Mouse (Mus musculus): ENCODE measurements around the gene Ostn. TPM values are rescaled to one million over a fixed set of nuclear protein-coding genes. Genes with fewer than 3 reads are reported as not detected.

The Ostn gene
- polyA plus RNA-seq, 1 experiment: not detected

- peaks cover 4% of the 10 kb centered on the region; the same call in 1 of the 2 replicates for H3K4me1 ChIP-seq (ENCODE audit: control insufficient read depth, insufficient read depth, insufficient read length, low read length)
- H3K36me3 ChIP-seq (ENCODE audit: control insufficient read depth, insufficient read depth, low read length): peaks cover 2% of the 10 kb centered on the region; the same call in 1 of the 2 replicates
- TF ChIP-seq CTCF (IDR thresholded peaks at IDR 0.05; ENCODE audit: extremely low read depth, insufficient read length, insufficient replicate concordance, low read depth, low read length): no peak
- no peak for TF ChIP-seq POLR2A (IDR thresholded peaks at IDR 0.05; ENCODE audit: low read depth, low read length)
- H3K27me3 ChIP-seq (ENCODE audit: control insufficient read depth, insufficient read depth, low read length): no peaks in the 10 kb centered on the region
- 59% methylated on average over 4 of the region's 4 CpGs for WGBS
- no peak overlapping the region for H3K4me3 ChIP-seq (ENCODE audit: low read depth, low read length)
- H3K27ac ChIP-seq (ENCODE audit: insufficient read depth, low read depth, low read length): no peak overlapping the region
Observed at GRCm38 (mm10) chr16:27395251-27396037, 88.2 kb downstream of the Ostn start.

DNA sequence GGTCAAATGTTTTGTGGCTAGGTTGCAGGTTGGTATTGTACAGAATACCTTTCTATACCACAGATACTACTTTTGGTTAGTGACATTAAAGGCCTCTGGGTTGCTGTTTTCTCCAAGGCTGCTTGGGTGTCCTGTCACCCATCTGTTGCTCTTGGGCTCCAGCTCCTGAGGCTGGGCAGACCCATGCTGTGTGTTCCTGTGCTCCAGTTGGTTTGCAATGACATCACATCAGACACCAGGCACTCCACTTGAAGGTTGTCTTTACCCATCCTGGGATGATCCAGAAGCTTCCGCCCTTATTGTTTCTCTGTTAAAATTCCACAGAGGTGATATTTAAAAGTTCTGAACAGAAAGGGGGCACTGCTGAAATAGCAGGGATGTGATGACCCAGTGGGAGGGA is 89.7 kb downstream of the Ostn start:
- TF ChIP-seq POLR2A (IDR thresholded peaks at IDR 0.05; ENCODE audit: low read depth, low read length) (no peak), CTCF (IDR thresholded peaks at IDR 0.05; ENCODE audit: extremely low read depth, insufficient read length, insufficient replicate concordance, low read depth, low read length) (no peak)
- no peak overlapping the region for H3K27ac ChIP-seq (ENCODE audit: insufficient read depth, low read depth, low read length)
- 98% methylated on average over 1 of the region's 1 CpGs for WGBS
- H3K27me3 ChIP-seq (ENCODE audit: control insufficient read depth, insufficient read depth, low read length): no peaks in the 10 kb centered on the region
- no peak overlapping the region for H3K4me3 ChIP-seq (ENCODE audit: low read depth, low read length)
- peaks cover 2% of the 10 kb centered on the region; the same call in 1 of the 2 replicates for H3K36me3 ChIP-seq (ENCODE audit: control insufficient read depth, insufficient read depth, low read length)
- peaks cover 3% of the 10 kb centered on the region; the same call in 1 of the 2 replicates for H3K4me1 ChIP-seq (ENCODE audit: control insufficient read depth, insufficient read depth, insufficient read length, low read length)

DNA sequence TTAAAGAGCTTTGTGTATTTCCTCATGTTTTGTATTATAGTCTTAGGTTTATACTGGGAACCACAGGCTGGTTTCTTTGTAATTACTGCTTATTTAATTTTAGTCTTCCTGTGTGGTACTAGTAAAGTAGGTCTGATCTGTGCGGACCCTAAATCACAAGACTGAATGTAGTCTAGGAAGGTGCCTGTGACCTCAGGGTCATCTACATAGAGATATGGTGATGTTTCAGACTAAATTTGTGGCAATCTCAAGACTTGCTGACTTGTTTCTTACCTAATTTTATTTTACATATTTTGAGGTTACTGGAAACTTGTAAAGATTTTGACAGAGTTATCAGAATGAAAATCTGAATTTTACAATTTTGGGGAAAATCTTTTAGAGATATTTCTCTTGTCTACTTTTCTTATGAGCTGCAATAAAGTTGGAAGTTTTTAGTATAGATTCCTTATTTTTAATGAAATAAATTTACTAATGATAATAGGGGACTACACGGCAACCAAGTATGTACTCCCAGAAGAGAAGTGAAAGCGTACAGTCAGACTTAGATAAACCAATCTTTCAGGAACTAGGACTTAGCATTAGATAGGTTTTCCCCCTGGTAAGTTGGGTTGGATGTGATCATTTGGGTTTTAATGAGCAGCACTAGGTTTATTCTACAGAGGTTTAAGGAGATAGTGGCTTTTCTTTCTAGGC is 91.9 kb downstream of the Ostn start:
- 85% methylated on average over 3 of the region's 3 CpGs for WGBS

DNA sequence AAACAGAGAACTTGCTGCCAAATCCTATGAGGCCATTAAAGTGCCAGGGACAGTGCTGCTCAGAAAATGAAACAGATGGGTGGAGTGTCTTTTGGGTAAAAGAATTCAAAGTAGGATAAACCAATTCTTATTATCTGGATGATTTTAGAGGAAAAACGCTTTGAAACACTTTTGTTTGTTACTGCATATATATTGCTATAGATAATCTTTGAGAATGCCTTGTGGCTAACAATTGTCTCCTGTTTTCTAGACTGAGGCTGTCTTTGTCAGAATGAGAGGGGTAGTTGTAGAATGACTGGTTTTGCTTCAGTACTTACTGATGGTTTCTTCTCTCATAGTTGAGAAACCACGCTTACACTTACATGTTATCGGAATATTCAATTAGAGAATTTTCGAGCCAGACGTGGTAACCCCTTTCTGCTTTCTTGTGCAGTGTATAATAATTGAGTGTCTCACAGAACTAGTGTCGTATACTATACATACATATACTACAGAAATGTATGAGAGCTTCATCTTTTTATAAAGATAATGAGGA is 92.5 kb downstream of the Ostn start:
- 84% methylated on average over 6 of the region's 6 CpGs for WGBS
- no peaks in the 10 kb centered on the region; the same call in 1 of the 2 replicates for H3K36me3 ChIP-seq (ENCODE audit: control insufficient read depth, insufficient read depth, low read length)
- no peak overlapping the region for H3K4me3 ChIP-seq (ENCODE audit: low read depth, low read length)
- H3K4me1 ChIP-seq (ENCODE audit: control insufficient read depth, insufficient read depth, insufficient read length, low read length): no peaks in the 10 kb centered on the region; the same call in 1 of the 2 replicates
- TF ChIP-seq POLR2A (IDR thresholded peaks at IDR 0.05; ENCODE audit: low read depth, low read length) (no peak), CTCF (IDR thresholded peaks at IDR 0.05; ENCODE audit: extremely low read depth, insufficient read length, insufficient replicate concordance, low read depth, low read length) (no peak)
- H3K27me3 ChIP-seq (ENCODE audit: control insufficient read depth, insufficient read depth, low read length): no peaks in the 10 kb centered on the region
- no peak overlapping the region for H3K27ac ChIP-seq (ENCODE audit: insufficient read depth, low read depth, low read length)

More for the DNA sequence above, 91.9 kb downstream of the Ostn start:
- TF ChIP-seq CTCF (IDR thresholded peaks at IDR 0.05; ENCODE audit: extremely low read depth, insufficient read length, insufficient replicate concordance, low read depth, low read length) (no peak), POLR2A (IDR thresholded peaks at IDR 0.05; ENCODE audit: low read depth, low read length) (no peak)
- Histone ChIP-seq H3K36me3 (ENCODE audit: control insufficient read depth, insufficient read depth, low read length) (no peaks in the 10 kb centered on the region; the same call in 1 of the 2 replicates), H3K27ac (ENCODE audit: insufficient read depth, low read depth, low read length) (no peak overlapping the region), H3K27me3 (ENCODE audit: control insufficient read depth, insufficient read depth, low read length) (no peaks in the 10 kb centered on the region), H3K4me3 (ENCODE audit: low read depth, low read length) (no peak overlapping the region), H3K4me1 (ENCODE audit: control insufficient read depth, insufficient read depth, insufficient read length, low read length) (no peaks in the 10 kb centered on the region; the same call in 1 of the 2 replicates)

Other genes starting within 250 kb of the Ostn start
- not detected in 2 replicates for gene Uts2b, start 62.8 kb downstream of the Ostn start, polyA plus RNA-seq (2012; rRNA removed)
- gene Ccdc50, start 81.4 kb downstream of the Ostn start, polyA plus RNA-seq (2012; rRNA removed): 7.1 and 9.9 TPM in 2 replicates